Mouse (Mus musculus) cortical plate, adult 2 months (tissue): ENCODE results near the gene Ube2e2.

Experiments
- CTCF ChIP-seq: fragments of 200-500 bp; IDR thresholded peaks from 2 replicates; pipeline ENCODE4 v1.5.1; 2011; ENCODE audit warnings: mild to moderate bottlenecking, control low read depth, low read length; ENCODE audit not compliant: insufficient read depth; ENCODE audit errors: extremely low read depth
- POLR2A ChIP-seq: fragments of 200-500 bp; IDR thresholded peaks from 2 replicates; pipeline ENCODE4 v1.6.1; 2011; ENCODE audit warnings: mild to moderate bottlenecking, low read length, control low read depth; ENCODE audit not compliant: insufficient read depth; ENCODE audit errors: extremely low read depth

GRCm38 (mm10) chr14:18666251-18666650 lies 227.8 kb downstream of the Ube2e2 start:
- no peak for TF ChIP-seq CTCF
- TF ChIP-seq POLR2A: no peak
